Mouse (Mus musculus) layer of hippocampus, adult 11-12 months (tissue): ENCODE results near the gene Slc38a5.

Experiments
- DNase-seq: peaks from one replicate; pipeline ENCODE4 v3.0.0; 2022; ENCODE audit warnings: low spot score

Gene Slc38a5

DNA sequence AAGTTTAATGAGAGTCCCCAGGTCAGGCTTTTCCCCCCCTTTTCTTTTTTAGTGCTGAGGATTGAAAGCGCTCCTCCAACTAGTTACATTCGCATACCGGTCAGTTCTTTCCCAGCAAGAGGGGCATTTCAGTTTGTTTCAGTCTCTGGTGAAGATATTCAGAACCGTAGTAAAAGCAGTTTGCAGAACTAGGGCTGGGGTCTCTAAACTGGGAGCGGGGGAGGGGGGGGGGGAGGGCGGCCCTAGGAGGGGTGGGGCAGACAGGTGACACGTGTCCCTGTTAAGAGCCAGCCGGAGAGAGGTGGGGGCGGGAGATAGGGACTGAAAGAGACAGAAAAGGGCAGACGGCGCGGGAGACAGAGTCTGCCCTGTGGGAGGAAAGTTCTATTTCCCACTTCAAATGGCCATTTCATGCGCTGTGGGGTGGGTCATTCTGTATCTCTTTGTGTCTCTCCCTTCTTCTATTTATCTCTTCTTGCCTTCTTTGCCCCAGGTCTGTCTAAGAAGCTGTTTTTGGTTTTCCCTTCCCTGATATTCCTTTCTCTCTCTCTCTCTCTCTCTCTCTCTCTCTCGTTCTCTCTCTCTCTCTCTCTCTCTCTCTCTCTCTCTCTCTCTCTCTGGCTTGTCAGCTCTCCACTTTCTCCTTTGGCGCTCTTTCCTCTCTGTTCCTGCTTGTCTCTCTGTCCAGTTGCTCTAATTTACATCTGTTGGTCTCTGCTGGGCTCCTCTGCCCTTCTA is at the start of gene Slc38a5:
Gene Slc38a5, plus strand, starts transcription at position 51 of the 738 bp plus-strand sequence.
- DNase-seq = no peak

DNA sequence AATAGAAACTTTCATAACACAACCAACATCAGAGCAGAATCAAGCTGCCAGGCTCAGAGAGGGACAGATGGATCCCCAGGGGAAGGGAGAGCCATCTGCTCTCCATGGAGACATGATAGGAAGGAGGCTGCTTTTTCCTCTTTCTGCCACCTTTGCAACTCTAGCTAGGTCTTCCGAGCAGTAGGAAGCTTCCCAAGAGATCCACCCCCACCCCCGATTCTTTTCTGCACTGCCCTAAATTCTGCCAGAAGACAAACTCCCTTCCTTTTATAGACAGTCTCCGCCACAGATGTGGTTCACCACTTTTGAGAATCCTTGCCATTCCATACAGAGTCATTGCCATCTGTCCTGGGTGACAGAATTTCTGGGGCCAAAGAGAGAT is 48.6 kb upstream of the Slc38a5 start:
- DNase-seq = peak; percentile 60

DNA sequence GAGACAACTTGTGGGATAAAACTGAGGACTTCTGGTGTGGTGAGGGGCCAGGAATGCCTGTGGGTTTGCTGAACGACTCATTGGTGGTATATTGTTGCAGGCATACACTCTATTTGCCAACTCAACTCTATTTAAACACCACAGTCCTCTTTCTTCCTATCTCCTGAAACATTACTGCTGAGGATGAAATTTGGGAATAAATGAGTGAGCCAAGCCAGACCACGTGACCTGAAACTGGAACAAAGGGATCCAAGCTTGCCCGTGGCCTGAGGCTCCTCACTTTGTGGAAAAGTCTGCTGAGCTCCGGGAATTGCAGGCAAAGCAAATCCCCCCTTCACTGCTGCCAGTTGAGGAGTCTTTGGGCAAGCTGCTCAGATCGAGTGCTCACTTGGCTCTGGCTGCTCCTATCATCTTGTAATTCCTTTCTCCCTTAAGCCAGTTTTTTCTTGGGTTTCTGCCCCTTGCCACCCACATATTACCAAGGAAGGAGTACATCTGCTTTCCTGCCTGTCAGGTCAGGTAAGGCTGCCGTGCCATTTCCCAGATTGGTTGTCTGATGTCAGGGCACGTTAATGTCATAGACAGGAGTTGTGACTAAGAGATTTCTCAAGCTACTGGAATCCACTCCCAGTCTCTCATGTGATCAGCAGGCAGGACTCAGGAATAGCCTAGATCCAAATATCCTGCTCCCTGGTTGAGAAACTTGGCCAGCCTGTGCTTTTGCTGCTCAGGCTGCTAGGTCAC is 48.1 kb upstream of the Slc38a5 start:
- DNase-seq = no peak

DNA sequence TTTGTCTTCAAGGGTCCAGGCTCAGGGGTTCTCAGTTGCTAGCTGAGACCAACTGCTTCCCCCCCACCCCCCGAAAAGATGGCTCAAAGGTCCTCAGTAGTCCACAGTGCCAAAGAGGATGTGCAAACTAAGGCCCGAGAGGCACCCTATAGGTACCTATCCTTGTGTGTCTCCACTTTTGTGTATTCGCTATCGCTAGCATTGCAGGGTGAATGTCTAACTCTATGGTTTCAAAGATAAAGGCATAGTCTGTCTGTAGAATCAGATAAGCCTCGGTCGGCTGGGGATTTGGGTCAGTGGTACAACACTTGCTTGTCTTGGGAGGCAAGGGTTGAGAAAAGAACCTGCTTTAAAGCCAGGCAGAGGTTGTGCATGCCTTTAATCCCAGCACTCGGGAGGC is 47.5 kb upstream of the Slc38a5 start:
- DNase-seq = no peak

DNA sequence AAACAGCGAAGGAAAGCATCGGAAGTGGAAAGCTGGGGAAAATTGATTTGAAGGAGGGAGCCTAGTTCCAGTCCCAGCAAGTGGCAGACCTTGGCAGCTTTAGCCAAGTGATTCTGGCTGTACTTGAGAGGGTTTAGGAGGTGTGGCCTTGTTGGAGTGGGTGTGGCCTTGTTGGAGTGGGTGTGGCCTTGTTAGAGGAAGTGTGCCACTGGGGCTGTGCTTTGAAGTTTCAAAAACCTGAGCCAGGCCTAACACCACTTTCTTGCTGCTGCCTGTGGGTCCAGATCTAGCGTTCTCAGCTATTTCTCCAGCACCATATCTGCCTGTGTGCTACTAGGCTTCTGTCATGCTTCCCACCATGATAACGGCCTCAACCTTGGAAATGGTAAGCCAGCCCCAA is 40.7 kb upstream of the Slc38a5 start:
- DNase-seq = no peak

DNA sequence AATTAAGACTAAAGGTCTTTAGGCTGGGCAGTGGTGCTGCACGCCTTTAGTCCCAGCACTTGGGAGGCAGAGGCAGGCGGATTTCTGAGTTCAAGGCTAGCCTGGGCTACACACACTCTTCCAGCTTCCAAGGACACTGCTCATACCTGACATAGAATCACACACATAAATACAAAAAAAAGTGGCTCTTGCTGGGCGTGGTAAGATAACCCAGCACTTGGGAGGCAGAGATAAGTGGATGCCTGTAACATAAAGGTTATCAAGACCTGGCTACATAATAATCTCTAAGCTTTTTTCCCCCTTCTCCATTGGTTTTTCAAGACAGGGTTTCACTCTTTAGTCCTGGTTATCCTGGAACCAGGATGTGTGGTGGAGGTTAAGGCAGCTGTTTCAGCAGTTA is 37.3 kb upstream of the Slc38a5 start:
- DNase-seq = no peak

DNA sequence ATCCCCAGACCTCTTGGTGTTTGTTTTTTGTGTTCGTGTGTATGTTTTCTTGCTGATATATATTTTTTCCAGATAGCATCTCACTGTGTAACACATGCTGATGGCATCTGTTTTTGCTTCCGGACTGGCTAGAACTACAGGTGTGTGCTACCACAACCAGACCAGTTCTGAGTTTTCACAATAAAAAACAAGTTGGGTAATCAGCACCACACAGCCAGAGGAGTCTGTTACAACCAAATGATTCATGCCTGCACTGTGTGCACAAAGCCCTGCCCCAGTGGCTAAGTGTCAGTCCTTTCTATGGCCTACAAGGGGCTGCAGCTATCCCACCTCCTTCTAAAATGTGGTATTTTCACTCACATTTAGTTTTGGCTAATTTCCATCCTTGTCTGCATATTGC is 34.2 kb upstream of the Slc38a5 start:
- no peak for DNase-seq

DNA sequence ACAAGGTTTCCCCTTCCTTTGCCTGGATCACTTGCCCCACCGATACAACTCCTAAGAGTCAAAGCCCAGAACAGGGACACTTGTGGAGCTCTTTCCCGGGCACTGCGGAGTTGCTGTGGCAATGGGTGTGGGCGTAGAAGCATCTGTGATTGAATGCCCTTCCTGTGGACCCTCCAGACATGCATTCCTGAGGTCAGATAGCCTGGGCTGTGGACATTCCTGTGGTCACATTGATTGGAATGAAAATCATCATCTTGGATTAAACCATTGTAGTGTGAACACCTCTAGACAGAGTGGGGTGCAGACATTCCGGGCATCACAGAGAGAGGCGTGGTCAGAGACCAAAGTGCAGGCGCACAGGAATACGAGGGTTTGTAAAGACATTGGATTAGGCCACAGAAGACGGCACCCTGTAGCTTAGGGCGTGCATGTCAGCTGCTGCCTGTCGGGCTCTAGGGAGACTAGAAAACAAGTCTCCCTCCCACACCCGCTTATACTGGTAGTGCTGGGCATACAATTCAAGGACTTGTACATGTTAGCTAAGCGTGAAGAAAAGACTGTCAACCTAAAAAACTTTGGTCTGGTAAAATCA is 32.0 kb upstream of the Slc38a5 start:
- DNase-seq = no peak

DNA sequence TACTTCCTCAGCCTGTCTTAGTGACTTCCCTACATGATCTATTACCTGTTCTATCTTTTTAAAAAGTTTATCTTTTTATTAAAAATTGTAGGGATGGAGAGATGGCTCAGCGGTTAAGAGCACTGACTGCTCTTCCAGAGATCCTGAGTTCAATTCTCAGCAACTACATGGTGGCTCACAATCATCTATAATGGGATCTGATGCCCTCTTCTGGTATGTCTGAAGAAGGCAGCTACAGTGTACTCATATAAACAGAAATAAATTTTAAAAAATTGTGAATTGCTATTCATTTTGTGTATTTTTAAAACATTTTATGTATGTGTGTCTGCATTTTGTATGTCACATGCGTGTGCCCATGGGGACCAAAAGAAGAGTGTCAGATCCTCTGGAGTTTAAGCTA is 23.3 kb upstream of the Slc38a5 start:
- DNase-seq = no peak

DNA sequence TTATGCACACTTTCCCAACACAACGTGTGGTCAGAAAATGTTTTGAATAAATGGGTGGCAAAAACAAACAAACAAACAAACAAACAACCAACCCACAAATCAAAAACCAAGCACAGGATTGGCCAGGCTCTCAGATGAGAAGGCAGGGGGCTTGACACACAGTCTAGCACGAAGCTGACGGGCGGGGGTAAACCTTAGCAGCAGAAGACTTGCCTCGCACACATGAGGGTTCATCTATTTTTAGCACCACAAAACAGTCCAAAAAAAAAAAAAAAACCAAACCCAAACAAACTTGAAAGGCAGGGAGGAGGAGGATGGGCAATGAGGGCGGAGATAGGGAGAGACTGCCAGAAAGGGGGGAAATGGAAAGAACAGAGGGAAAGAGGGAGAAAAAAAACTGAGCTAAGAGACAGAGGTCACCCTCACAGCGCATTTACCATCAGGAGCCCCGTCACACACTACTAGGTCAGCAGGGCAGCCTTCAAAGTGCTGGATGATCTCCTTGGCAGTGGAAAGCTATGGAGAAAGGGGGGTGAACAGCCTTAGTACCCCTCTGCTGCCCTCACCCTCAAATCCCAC is 22.3 kb upstream of the Slc38a5 start:
- no peak for DNase-seq

DNA sequence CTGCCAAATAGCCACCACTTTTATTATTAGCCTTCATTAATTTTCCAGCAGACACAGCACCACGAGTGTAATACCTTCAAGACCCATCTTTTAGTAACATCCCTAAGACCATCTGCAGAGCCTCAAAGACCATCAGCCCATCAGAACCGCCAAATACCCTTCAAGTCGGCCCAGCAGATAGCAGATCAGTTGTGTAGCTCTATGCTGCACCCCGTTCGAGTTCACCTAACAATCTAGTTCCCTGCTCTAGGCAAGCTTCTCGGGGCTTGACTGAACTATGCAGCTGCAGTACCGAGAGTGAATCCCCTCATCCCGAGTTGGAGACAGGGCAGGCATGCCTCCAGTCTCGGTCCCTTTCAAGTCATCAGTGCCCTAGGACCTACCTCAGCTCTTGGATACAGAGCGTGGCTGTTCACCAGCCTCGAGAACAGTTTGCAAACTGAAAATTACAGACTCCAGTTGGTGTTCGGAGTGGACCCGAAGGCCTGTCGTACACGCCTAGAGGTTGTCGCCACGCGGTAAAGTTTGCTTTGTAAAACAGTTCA is 19.1 kb upstream of the Slc38a5 start:
- no peak for DNase-seq

DNA sequence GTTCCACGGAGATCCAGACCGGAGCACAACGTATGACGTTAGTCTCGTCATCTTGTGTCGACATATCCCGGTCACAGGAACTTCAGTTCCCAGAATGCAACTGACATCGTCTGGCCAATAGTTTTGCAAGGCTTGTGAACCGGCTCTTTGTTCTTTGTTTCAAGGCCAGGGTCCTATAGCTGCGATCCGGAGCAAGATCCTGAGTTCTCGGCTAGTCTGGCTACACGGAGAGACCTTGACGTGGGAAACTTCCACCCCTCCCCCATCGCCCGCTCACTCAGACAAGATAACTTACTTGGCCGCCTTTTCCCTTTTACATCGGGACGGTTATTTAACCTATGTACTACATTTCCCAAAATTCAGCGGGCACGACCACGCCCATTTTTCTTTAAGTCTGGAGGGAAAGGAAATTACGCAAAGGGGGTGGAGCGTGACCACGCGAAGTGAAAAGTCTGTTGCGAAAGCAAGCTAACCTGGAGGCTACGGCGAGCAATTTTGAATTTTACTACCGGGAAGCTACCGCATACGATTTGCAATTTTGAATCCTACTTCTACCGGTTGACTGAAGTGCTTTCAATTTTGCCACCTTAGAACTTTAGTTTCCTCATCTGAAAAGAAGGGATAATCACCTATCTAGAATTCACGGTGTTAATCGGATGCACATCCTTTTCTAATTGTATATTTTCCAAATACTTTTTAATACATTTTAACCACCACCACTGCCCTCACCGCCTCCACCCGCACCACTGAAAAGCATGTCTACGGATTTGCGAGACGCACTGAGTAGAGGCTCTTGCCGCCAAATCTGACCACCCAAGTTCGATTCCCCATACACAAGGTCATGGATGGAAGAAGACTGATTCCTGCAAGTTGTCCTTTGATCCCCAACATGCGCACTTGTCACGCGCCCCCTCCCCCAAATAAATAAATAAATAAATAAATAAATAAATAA is 18.3 kb upstream of the Slc38a5 start, which contains the start of gene Ftsj1:
Gene Ftsj1, minus strand, starts transcription at position 73 of the 952 bp plus-strand sequence.
- peak; percentile 83 for DNase-seq

DNA sequence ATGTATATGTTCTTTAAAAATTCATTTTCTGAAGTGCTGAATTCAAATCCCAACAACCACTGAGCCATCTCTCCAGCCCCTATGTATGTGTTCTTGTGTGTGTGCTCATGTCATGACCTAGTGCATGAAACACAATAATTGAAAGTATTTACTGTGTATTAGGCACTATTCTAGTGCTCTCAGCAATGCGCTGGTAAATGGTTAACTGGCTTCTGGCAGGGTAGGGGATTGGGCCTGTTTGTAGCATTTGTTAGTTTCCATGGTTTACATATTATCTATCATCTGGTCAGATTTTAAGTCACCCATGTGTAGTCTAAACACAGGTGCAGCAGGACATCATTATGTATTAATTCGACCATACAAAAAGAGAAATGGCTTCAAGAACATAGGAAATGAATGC is 17.2 kb upstream of the Slc38a5 start:
- no peak for DNase-seq

DNA sequence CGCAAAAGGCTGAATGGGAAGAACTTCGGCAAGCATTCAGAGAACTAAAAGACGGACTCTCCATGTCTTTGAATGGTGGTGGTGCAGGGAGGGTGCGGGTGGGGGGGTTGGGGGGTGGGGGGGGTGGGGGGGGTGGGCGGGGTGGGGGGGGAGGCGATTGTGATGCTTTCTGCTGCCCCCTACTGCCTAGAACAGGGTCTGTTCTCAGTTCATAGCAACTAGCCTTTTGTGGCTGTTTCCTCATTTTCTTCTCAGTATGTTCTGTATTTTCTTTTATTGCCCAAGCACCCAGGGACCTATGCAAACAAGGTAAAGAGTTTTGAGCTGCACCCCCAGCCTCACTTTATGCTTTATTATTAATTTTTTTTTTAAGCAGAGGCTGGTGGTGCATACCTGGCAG is 15.1 kb upstream of the Slc38a5 start:
- DNase-seq = no peak

DNA sequence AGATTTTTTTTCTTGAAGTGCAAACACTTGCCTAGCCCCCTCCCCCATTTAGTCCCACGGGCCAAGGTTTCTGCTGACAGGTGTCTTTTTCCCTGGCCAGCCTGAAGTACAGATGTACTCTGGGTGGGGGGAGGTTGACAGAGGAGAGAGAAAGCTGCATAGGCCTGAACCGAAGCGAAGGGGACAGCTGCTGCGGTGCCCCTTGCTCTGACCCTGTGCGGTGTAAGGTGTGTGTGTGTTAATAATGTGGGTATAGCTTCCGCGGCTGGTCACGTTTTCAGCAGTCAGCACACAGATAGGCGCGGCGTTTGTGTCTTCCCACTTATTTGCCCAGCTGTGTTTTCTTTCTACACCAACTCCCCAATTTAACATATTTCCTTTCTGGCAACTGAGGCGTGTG is 11.5 kb upstream of the Slc38a5 start:
- no peak for DNase-seq

DNA sequence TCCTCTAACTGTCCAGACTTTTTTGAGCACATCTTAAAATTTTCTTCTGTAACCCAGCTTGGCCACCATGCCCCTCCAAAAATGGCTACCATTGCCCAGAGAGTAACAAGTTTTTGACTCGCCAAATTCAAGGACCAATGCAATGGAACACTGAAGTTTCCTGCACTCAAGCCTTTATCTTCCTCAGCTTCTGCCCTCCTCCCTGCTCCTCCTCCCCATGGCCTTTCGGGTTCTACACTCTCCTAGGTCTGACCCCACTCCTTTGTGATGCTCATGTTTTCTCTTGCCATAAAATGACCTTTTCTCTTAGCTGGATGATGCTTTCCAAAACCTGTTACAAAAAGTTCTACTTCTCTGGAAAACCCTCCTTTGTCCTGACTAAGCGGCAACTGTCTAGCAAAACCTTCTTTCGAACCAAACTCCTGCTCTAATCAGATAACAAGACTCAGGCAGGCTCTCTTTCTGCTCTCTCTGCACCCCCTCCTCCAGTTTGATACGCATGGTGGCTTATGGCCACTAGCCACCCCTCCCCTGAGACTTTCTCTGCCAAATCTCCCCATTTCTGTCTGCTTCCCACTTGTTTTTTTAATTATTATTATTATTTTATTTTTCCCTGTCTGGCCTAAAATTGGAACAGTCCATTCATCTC is 7.7 kb upstream of the Slc38a5 start:
- DNase-seq = no peak

DNA sequence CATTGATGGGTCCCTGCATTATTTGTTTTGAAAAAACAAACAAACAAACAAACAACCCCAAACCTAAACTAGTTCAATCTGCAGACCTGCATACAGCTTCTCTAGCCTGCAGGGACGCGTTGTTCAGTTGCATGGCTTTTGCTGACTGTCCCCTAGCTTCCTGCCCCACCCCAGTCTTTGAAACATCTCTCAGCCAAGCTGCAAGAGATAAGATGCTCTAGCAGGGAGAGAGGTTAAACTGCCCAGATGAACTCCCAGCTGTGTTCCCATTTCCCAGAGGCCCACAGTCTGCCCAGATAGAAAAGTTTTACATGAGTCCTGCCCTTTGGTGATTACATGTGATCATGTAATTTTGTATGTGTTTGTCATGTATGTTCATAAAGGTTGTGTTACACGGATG is 6.7 kb upstream of the Slc38a5 start:
- DNase-seq = no peak

DNA sequence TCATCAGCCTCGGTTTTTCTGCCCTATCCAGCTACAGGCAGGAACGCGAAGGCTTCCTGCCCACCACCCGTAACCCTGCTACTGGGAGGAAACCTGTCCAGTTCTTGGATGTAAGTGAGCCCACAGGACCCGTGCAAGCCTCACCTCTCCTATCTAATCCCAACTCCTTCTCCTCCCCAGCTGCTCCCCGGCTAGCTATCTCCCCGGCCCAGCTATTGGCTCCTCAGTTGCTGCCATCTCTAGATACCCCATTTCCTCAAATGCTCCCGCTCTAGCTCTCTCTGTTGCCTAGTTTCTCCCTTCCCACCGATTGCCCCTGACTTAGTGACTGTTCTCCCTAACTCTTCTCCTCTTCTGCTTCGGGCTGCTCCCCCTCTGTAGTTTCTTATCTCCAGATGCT is 1.1 kb downstream of the Slc38a5 start:
- DNase-seq = no peak

DNA sequence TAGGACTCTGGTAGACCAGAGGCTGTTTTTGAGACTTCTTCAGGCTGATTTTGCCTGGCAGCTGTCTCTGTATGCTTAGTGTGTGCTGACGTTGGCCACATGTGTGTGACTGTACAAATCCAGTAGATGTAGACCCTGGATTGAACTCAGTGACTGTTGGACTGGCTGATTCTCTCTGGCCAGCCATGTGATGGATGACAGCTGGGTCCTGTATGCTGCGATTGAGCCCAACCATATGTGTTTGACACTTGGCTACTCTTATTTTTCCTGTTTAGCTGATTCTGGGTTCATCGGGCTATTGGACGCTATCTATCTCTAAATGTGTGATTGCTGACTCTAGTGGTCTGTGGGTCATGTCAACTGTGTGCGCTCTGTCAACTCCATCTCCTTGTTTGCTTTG is 3.1 kb downstream of the Slc38a5 start:
- DNase-seq = no peak

DNA sequence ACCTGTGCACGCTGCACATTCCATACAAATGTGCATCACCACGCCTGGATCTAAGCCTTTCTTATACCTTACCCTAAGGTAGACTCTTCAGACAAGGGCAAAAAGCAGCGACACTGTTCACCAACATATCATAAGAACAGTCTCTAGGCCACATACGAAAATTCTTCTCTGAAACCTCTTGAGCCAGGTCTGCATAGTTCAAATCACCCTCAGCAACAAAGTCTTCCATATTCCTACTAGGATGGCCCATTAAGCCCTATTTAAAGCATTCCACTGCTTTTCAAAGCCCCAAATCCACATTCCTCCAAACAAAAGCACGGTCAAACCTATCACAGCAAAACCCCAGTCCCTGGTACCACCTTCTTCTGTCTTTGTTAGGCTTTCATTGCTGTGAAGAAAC is 17.7 kb downstream of the Slc38a5 start:
- DNase-seq = no peak

DNA sequence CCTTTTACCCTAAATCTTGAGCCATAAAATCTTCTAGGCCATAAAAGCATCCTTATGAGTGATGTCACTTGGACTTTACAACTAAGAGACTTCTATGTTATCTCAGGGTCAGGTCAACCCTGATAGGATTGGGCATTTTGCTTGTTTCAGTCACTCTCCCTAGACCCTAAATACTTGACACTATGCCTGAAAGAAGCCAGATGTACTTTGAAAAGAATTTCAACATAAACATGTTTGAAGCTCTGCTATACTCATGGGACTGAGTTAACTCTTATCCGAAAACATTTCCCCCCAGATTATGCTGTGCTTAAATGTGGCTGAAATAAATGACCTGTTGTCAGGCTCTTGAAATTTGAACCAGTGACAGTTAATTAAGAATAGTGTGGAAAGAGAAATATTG is 38.4 kb downstream of the Slc38a5 start:
- no peak for DNase-seq
